Mouse (Mus musculus) gastrocnemius, adult 18-20 months (tissue): ENCODE results near the gene Cap2. TPM values are rescaled to one million over a fixed set of nuclear protein-coding genes. Genes with fewer than 3 reads are reported as not detected.

Source experiments
- DNase-seq: peaks from one replicate; pipeline ENCODE4 v3.0.0; 2021; ENCODE audit warnings: low spot score
- total RNA-seq, 2 experiments: library from RNA; stranded (reverse); gene quantifications; 2 replicates each; pipeline ENCODE4 v1.2.3; 2021

Cap2 gene
- total RNA-seq, 2 experiments from 2014 or later = 314 to 333 TPM

DNA sequence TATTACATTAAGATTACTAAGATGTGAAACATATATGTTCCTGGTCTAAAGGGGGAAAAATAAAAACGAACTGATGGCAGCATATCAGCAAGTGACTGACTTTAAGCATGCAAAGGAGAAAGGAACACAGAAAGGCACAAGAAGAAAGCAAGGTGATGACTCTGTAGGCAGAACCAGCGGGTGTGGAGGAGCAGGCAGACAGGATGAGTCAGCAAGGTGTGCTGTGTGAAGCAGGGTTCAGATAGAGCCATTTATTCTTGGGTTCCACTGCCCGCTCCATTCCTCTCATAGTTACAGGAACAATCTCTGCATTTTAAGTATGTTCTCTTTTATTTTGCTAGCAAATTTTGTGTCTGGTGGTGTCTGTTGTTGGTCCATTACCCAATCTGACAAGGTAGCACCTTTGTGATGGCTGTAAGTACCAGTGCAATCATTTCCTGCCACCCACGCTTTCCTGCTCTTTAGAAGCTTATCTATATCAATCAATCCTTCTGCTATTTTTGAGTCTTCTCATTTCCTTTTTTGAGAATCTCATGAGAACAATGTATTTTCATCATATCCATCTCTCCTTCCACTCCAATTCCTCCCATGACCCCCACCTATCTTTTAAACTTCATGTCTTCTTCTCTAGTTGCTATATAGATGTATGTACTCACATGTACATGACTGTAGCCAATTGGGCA, 189.1 kb downstream of the Cap2 start:
- no peak for DNase-seq

DNA sequence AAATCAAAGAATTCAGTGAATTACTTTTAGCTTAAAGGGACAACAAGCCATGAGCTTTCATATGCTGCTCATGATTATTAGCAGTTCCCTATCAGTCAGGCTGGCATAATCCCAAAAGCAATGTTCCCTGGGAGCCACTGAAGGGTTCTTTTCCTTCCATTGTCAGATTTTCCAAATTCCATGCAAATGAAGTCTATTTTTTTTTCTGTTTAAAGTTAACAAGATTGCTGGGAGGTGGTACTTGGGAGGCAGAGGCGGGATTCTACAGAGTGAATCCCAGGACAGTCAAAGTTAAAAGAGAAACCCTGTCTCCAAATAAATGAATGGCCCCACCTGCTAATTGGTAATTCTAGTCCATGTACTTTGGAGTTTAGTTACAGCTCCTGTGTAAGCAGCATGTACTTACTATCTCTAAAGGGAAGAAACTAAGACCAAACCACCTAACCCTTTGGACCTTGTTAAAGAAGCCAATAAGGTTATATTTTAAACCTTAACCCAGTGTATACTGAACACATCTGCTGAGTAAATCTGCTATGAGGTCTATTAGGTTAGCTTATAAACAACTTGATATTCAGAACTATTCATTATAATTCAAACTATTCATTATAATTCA, 193.8 kb downstream of the Cap2 start:
- no peak for DNase-seq

DNA sequence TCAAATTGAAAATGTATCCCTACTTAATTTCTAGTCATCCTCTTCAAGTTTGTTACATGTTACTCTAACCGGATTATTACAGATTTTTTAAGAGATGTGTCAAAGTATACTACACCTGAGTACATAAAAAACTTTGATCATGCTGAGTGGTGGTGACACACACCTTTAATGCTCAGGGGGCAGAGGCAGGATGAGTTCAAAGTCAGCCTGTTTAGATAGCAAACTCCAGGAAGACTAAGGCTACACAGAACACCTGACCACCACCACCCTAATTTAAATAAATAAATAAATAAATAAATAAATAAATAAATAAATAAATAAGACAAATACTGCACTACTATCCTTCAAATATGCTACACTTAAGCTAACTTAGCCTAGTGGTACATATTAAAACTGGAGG, 194.3 kb downstream of the Cap2 start:
- DNase-seq = no peak

DNA sequence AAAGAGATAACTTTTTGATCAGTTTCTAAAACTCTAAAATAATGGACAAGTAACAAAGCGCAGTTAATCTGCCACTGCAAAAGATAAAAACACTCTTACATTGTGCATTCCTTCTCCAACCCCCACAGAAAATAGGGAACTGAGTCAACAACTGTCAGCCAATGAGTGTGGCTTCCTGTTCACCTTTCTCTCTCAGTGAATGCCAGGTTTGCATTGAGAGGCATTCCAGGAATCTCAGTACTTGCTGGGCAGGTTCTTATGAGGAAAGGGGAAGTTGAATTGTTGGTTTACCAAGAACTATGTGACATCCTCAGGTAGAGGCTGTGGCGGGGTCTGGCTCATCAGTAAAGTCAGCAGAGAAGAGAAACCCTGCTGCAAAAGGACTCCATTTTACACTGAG, 195.1 kb downstream of the Cap2 start:
- no peak for DNase-seq

DNA sequence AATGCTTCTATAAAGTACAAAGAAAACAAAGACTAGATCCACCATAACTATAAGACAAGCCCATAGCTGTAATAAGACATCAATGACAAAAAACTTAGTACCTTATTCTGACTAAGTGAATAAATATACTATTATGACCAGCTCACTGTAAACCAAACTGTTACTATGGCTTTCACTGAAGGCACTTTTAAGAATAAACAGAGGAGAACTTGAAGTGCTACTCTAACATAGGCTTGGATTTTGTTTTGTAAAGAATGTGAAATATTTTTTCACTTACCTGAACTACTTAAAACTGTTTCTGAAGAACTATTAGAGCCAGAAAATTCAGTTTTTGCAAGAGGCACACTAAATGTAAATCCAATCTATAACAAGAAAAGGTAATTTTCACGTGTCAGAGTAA, 197.7 kb downstream of the Cap2 start:
- no peak for DNase-seq

Other genes starting within 250 kb of the Cap2 start
- gene Stmnd1, start 228.1 kb upstream of the Cap2 start, total RNA-seq = not detected
- 100 to 1,000 TPM; 176 to 207 TPM for gene Rbm24, start 83.4 kb upstream of the Cap2 start, total RNA-seq
- 10 to 100 TPM; 28.7 to 33.2 TPM for gene Fam8a1, start 167.7 kb downstream of the Cap2 start, total RNA-seq
- 10 to 100 TPM; 40.1 to 41.3 TPM for gene Nup153, start 226.1 kb downstream of the Cap2 start, total RNA-seq